Mouse (Mus musculus) c-Kit-negative CD71-positive TER-119-positive erythroid progenitor cells, embryonic 14.5 days (primary cell): ENCODE measurements around the gene Wdr25.

Experiments used
- DNase-seq: peaks from one replicate; pipeline ENCODE4 v3.0.0-alpha.2; 2013; ENCODE audit warnings: low read depth, low spot score

Wdr25 gene

DNA sequence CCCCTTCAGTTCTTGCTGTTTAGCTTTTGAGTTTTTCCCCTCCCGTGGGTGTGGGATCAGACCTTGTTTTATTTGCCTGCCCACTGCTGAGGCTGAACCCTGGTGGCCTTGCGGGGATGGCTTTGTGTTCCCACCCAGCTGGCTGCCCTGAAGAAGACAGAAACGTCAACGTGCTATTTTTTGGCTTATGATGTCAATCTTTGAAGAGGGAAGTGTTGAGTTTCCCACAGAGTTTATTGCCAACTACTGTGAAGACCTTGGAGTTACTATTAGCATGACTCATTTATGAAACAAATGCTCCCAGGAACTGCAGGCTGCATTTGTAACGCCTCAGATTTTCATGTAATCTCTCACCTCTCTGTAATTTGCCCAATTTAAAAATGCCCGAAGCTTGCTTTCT, 43.4 kb downstream of the Wdr25 start:
- no peak for DNase-seq

DNA sequence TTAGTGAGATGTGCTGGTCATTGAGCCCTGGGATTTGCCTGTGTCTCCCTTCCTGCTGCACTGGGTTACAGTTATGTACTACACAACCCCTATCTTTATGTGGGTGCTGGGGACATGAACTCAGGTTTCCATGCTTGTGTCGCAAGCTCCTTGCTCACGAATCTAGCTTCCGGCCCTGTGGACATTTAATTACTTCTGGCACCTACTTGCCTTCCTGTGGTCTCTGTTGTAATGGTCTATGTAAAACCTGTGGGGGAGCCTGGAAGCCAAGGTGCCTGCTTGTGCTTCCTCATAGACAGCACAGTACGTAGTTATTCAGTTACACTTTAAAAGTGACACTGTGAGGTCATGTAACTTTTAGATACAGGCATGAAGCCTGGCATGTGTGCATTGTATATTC, 44.1 kb downstream of the Wdr25 start:
- no peak for DNase-seq

- DNase-seq = no peak
Observed at GRCm38 (mm10) chr12:108938844-108939243, 45.4 kb downstream of the Wdr25 start.

GRCm38 (mm10) chr12:108939317-108939716, 45.9 kb downstream of the Wdr25 start:
- DNase-seq = no peak

- no peak for DNase-seq
Observed at GRCm38 (mm10) chr12:108940255-108940654, 46.8 kb downstream of the Wdr25 start.

GRCm38 (mm10) chr12:108941282-108941681, 47.9 kb downstream of the Wdr25 start:
- no peak for DNase-seq

DNA sequence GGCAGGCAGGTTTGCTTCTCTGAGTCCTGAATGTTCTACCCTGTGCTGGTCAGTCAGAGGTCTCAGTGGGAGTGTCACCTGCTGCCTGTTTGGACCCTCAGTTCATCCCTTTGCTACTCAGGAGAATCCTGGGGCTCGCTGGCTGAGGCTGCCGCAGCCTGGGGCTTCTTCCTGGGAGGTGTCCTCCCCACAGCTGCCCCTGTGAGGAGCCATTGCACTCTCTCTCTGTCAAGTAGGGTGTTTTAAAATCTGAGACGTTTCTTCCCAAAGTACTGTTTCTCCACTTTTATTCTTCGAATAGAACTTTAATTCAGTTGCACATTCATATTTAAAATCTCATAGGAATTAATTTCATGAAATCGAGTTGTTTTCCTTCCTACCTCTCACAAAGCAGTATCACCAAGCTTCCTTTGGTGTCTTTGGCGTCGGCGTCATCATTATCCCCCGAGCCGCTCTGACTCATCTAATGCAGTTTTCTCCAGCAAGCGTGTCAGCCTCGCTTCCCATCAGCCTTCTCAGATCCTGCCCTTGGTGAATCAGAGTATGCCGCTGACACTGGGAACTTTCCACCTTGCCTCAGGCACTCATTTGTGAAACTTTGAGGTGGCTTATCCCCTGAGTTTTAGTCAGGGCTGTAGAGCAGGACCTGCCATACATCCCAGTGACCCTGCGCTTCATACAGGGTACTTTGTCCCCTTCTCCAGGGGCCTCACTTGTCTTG, 48.9 kb downstream of the Wdr25 start:
- no peak for DNase-seq

DNA sequence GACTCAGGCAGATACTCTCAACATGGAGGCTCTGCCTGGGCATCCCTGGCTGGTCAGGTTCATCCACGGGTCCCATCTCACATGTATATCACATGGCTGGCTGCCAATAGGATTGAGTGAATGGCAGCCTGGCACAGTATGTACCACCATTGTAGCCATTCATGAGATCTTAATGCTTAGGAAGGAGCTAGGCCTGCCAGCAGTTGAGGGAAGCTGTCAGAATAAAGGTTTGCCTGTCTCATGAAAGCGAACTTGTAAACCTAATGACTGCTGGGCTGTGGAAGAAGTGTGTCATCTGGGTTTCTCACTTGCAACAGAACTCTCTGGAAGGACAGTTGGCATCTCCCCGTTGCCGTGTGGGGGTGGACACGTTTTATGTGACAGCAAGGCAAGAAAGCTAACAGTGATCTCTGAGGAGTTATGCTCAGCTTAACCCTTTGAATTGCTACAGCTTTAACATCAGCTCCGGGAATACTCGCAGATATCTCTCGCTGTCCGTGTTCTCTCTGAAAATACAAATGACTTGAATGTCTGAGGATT, 59.6 kb downstream of the Wdr25 start:
- no peak for DNase-seq

GRCm38 (mm10) chr12:108953838-108954237, 60.4 kb downstream of the Wdr25 start:
- no peak for DNase-seq

GRCm38 (mm10) chr12:108954456-108954855, 61.0 kb downstream of the Wdr25 start:
- no peak for DNase-seq

GRCm38 (mm10) chr12:108958483-108958882, 65.1 kb downstream of the Wdr25 start:
- DNase-seq = no peak

DNA sequence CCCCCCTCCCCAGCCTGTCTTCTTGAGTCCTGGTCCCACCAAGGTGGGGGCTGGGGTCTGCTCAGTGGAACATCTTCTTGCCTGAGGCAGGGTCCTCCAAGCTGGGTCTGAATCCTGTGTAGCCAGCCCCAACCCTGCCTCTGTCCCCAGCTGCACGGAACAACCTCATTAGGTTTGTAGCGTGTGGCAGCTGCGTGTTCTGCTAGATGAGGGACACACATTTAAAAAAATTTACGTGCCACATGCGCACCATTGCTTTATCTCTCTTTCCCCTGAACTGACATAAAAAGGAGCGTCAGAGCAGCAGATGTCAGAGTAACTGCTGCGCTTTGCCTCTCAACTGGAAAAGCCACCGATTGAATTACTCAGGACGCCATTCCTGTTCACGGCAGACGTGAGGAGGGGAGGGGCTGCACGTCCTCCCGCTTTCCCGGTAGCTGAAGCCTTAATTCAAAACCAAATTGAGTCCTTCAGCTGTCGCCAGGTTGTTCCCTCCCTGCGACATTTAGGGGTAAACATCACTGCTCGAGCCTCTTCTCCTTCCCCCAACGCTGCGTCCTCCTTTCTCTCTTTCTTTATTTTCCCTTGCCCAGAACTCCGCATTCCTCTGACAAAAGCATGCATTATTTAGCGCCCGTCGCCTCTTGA, 65.7 kb downstream of the Wdr25 start:
- no peak for DNase-seq

DNA sequence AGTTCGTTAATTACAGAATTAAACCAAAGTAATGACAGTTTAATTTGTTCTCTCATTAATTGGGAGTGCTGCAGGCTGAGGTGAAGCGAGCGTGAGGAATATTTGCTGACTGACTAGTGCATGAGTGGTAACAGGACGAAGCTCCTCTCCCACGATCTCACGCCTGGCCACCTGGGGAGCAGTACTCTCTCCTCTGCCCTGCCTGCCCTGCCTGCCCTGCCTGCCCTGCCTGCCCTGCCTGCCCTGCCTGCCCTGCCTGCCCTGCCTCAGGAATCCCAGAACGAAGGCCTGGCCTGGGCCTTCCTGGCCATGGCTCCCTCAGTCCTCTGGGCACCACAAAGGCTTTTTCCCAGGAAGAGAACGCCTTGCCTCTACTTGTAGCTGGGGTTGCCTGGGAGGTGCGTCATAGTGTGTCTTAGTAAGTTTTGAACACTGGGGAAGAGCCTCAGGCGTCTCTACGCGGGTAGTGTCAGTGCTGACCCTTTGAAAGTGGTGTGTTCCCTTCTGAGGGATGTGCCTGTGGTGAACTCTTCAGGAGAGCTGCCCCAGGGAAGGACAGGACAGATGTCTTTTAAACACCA, 66.3 kb downstream of the Wdr25 start:
- no peak for DNase-seq

GRCm38 (mm10) chr12:108960225-108960624, 66.8 kb downstream of the Wdr25 start:
- DNase-seq = no peak

DNA sequence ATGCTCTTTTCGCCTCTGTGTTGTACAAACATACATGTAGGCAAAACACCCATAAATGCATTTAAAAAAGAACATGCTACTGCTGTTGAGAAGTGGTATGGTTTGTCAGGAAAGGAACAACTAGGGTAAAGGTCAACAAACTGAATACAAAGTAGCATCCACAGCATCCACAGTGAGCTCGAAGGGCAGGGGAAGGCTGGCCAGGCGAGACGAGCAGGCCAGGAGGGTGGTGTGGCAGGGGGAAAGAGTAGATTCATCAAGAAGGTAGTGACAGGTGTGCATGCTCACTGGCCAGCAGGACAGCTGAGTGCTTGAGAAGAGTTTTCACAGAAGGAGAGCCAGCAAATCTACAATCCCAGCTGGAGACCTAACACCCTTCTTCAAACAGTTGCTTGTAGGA, 74.2 kb downstream of the Wdr25 start:
- DNase-seq = no peak

- DNase-seq = no peak
Observed at GRCm38 (mm10) chr12:108968031-108968430, 74.6 kb downstream of the Wdr25 start.

DNA sequence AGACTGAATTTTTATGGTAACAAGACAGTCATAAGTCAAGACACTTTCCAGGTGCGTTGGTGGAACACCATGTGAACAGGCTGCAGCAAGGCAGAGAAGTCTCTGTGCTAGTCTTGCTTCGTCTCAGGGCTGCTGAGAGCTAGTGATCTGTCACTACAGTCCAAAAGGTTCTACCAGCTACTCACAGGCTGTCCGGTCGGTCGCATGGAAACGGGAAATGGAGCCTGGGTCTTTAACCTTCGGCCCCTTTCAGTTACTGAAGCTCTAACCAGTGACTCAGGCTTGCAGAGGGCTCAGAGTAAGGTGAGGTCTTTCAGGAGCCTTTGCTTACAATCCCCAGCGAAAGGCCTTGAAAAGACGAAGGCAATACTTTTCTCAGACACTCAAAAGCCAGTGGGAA, 78.0 kb downstream of the Wdr25 start:
- no peak for DNase-seq

DNA sequence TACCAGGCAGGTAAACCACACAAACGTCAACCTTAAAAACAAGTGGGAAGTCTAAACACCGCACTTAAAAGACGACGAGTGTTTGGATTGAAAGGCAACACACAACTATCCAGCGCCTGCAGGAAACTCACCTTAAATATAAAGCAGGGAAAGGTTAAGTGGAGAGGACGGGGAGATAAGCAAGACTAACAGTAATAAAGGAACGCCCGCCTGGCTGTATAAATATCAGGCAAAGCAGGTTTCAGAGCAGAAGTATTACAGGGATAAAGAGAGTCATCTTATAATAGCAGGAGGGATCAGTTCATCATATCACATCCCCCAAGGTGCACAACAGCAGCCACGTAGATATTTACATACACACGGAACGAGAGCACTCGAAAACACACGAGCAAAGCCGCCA, 78.8 kb downstream of the Wdr25 start:
- no peak for DNase-seq

DNA sequence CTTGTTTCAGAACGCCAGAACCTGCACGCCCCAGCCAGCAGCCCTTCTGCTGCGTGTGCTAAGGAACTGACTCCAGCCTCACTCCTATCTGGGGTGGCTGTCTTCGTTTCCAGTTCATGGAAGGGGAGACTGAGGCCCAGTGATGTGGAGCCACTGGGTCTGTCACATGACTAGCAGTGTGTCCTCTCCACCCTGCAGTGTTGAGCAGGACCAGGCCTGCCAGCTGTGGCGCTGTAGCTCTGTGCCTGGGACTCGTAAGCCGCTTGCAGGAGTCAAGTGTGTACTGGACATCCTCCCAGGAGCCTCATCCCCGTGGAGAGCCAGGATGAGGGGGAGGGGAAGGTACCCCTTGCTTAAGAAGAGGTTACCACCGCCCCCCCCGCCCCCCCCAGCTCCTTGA, 86.5 kb downstream of the Wdr25 start:
- DNase-seq = no peak

DNA sequence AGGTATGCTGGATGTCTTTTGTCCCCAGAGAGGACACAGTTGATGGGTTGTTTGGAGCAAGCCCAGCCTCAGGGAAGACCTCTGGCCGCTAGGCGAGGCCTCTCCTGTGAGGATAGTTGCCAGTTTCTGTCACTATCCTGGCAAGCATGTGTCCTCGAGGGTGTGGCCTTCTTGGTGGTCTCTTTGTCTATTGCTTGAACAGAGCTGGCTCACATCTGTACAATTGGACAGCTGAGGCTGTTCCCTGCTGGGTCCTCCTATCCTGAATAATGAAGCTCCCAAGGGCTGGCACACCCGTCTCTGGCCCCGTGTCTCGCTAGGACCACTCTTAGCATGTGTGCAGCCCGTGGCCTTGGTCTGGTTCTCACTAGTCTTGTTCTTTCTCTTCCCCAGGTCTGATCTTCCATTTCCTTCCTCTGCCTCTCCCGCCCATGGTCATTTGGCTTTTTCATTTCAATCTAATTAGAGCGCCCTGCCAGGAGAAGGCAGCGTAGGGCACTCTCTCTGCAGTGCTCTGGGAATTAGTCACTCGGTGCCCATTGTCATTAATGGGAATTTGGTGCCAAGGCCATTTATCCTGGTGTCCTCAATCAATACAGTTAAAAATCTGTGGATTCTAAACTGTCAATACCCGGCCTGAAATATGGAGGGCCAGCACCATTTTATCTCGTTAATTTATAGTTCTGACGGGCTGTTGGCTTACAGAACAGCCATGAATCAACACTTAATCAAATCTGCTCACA, 88.7 kb downstream of the Wdr25 start:
- DNase-seq = no peak

DNA sequence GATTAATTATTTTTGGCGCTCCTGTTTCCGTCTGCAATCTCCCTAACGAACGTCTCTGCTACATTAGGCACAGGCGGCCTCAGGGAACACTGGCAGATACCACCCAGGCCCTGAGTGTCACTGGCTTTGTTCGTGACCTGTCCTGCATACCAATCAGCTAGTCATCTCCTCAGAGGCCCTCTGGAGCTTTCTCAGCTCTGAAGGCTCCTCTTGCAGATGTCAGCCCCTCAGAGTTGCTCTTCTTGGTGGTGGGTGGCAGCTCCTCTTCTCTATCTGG, 89.2 kb downstream of the Wdr25 start:
- no peak for DNase-seq

- DNase-seq = no peak
Observed at GRCm38 (mm10) chr12:108983496-108983895, 90.1 kb downstream of the Wdr25 start.
